Mouse (Mus musculus): ENCODE results near the gene Rtkn.

Rtkn gene

GRCm38 (mm10) chr6:83138056-83138455 lies 2.8 kb downstream of the Rtkn start:
- DNase-seq (ENCODE audit: extremely low spot score) = peak; percentile 78

GRCm38 (mm10) chr6:83140044-83140443 lies 4.8 kb downstream of the Rtkn start:
- DNase-seq (ENCODE audit: extremely low spot score) = no peak

GRCm38 (mm10) chr6:83141636-83142035 lies 6.4 kb downstream of the Rtkn start:
- no peak for DNase-seq (ENCODE audit: extremely low spot score)

GRCm38 (mm10) chr6:83142211-83142731 lies 7.0 kb downstream of the Rtkn start:
- peak; percentile 41 for DNase-seq (ENCODE audit: extremely low spot score)

GRCm38 (mm10) chr6:83142886-83143285 lies 7.6 kb downstream of the Rtkn start:
- no peak for DNase-seq (ENCODE audit: extremely low spot score)

- DNase-seq (ENCODE audit: extremely low spot score) = no peak
These were observed 9.9 kb downstream of the Rtkn start for GRCm38 (mm10) chr6:83145209-83145608.

- no peak for DNase-seq (ENCODE audit: extremely low spot score)
These were observed 10.5 kb downstream of the Rtkn start for GRCm38 (mm10) chr6:83145805-83146204.

GRCm38 (mm10) chr6:83147280-83147679 lies 12.0 kb downstream of the Rtkn start:
- no peak for DNase-seq (ENCODE audit: extremely low spot score)

- DNase-seq (ENCODE audit: extremely low spot score) = no peak
These were observed 16.5 kb downstream of the Rtkn start for GRCm38 (mm10) chr6:83151721-83152120.

GRCm38 (mm10) chr6:83153038-83153437 lies 17.8 kb downstream of the Rtkn start:
- DNase-seq (ENCODE audit: extremely low spot score) = no peak

GRCm38 (mm10) chr6:83153485-83153884 lies 18.2 kb downstream of the Rtkn start:
- no peak for DNase-seq (ENCODE audit: extremely low spot score)

- DNase-seq (ENCODE audit: extremely low spot score) = no peak
These were observed 20.4 kb downstream of the Rtkn start for GRCm38 (mm10) chr6:83155552-83156238.

- peak; percentile 84 for DNase-seq (ENCODE audit: extremely low spot score)
These were observed 21.0 kb downstream of the Rtkn start, which contains the start of the genes Wdr54 and 1700003E16Rik for GRCm38 (mm10) chr6:83156259-83156684. Wdr54 (minus strand) TSS chr6:83156397. 1700003E16Rik (plus strand) TSS chr6:83156404.

- peak; percentile 39 for DNase-seq (ENCODE audit: extremely low spot score)
These were observed 24.2 kb downstream of the Rtkn start for GRCm38 (mm10) chr6:83159456-83159855.

- peak; percentile 18 for DNase-seq (ENCODE audit: extremely low spot score)
These were observed 26.2 kb downstream of the Rtkn start for GRCm38 (mm10) chr6:83161442-83161841.

GRCm38 (mm10) chr6:83161921-83162641 lies 26.8 kb downstream of the Rtkn start:
- DNase-seq (ENCODE audit: extremely low spot score) = peak; percentile 41

GRCm38 (mm10) chr6:83162701-83163100 lies 27.4 kb downstream of the Rtkn start:
- peak; percentile 71 for DNase-seq (ENCODE audit: extremely low spot score)

GRCm38 (mm10) chr6:83165026-83165606 lies 29.9 kb downstream of the Rtkn start:
- no peak for DNase-seq (ENCODE audit: extremely low spot score)

GRCm38 (mm10) chr6:83165607-83166242 lies 30.5 kb downstream of the Rtkn start, which contains the start of gene Dctn1:
Dctn1 (plus strand) TSS chr6:83165920.
- peak; percentile 95 for DNase-seq (ENCODE audit: extremely low spot score)

- no peak for DNase-seq (ENCODE audit: extremely low spot score)
These were observed 31.0 kb downstream of the Rtkn start for GRCm38 (mm10) chr6:83166243-83166630.

GRCm38 (mm10) chr6:83169872-83170271 lies 34.6 kb downstream of the Rtkn start:
- DNase-seq (ENCODE audit: extremely low spot score) = no peak

GRCm38 (mm10) chr6:83171063-83171462 lies 35.8 kb downstream of the Rtkn start:
- DNase-seq (ENCODE audit: extremely low spot score) = no peak
